Mouse (Mus musculus) adrenal gland, postnatal 14 days (tissue): Measurements from ENCODE around the gene Nav2. TPM values are rescaled to one million over a fixed set of nuclear protein-coding genes. Genes with fewer than 3 reads are reported as not detected.

Source experiments
- DNase-seq: peaks from one replicate; pipeline ENCODE4 v3.0.0; 2021; ENCODE audit warnings: mixed read lengths
- total RNA-seq: library from RNA; stranded (reverse); gene quantifications from 2 replicates; pipeline ENCODE4 v1.2.3, GENCODE M21; 2021

Gene Nav2
- total RNA-seq, 1 experiment from 2014 or later: 14.2 TPM

- no peak for DNase-seq
Observed at GRCm38 (mm10) chr7:49409265-49409664, 500.7 kb downstream of the Nav2 start.

- no peak for DNase-seq
Observed at GRCm38 (mm10) chr7:49410188-49410587, 501.7 kb downstream of the Nav2 start.

DNA sequence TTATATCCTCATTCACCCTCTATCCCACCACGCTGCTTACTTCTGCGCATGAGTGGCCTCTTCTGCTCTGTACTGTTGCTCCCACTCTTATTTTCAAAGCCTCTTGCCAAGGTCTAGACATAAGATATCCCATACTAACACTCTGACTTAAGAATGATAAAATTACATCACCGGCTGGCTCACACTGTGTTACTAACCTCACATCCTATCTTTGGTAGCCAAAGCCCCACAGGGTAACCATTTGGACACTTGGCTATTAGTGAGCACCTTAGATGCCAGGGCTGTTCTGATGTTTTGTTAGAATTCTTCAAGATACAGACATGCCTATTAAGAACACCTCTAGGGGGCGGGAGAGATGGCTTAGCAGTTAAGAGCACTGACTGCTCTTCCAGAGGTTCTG, 502.4 kb downstream of the Nav2 start:
- DNase-seq: no peak

DNA sequence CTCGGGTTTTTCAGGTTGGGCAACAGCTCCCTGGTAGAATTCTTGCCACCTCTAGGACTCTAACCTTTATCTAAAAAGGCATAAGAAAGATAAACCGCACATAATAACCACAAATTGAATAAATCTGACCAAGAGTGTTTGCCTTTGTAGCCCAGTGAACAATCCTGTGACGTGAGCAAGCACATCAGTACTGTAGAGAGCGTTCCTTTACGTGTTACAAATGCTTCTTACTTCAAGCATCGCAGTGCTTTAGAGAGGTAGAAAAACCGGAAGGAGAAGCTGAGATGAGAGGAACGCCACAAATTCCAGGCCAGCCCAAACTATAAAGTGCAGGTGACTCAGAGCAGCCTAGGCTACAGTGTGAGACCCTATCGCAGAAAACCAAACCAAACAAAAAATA, 503.3 kb downstream of the Nav2 start:
- DNase-seq: no peak

DNA sequence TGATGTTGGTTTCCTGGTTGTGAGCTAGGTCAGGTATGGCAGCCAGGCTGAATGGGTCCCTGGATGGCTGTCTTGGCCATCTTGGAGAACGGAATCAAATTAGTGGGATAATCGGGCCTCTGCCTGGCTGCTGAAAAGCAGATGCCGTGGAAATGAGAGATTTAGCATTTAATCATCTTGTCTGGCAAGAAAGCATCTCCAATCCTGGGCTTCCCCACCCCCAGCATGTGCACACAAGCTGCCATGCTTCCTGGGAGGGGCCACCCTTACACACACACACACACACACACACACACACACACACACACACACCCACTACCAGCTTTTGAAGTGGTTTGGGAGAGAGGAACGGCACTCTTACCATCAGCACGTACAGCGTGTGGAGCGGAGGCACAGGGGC, 506.6 kb downstream of the Nav2 start:
- no peak for DNase-seq

DNA sequence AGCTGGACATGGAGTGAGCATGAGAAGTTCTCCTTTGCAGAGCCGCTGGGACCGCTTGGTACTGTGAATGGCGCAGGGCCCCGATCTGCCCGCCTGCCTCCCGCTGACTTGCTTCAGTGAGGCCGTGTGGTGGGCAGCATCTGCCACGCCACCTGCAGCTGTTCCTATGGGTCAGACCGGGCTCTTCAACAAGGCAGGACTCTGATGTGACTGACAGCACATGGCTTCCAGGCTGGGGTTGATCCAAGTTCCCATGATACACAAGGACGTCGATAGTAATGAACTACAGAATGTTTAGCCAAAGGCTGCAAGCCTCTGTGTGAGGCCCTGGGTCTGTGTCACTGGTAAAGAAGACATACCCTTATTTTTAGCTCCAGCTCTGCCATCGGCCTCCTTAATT, 507.2 kb downstream of the Nav2 start:
- no peak for DNase-seq

- no peak for DNase-seq
Observed at GRCm38 (mm10) chr7:49418841-49419240, 510.3 kb downstream of the Nav2 start.

DNA sequence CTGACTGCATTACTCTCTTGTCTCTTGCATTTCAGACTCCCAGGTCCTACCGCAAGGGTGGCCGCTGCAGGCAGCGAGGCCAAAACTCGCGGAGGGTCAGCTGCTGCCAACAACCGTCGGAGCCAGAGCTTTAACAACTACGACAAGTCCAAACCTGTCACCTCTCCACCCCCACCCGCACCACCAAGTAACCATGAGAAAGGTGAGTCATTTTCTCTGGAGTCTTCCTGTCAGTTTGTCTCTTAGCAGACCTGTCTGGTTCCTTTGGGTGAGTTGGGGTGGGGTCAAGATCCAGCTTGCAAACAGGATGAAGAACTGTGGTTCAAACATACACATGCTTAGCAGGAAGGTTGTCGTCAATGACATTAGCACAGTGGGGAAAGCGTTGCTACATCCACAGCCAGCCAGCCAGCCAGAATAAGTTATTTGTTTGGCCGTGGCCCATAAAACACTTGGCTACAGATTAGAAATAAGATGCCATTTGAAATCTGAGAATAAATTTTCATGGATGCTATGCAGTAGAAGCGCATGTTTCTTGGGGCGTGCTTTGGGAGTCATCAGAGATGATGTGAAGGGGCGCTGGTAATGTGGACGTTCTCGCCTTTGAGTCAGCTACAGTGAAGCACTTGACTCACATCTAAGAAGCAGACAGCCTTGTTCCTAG, 511.8 kb downstream of the Nav2 start:
- DNase-seq: peak; percentile 39

DNA sequence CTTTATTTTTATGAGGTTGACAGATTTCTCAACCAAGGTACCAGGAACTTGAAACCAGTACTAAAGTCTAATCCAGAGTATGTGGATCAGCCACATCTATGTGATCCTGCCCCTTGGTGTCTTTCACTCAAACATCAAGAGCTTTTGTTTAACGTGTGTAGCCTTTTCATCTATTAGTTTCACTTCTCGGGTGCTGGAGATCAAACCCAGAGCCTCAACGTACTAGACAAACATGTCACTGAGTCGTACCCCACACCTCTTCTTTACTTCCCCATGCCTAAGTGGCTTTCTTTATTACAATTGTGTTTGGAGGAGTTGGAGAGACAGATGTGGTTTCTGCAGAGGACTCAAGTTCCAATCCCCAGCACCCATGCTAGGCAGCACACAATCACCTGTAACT, 512.7 kb downstream of the Nav2 start:
- DNase-seq: no peak

GRCm38 (mm10) chr7:49423943-49424342, 515.4 kb downstream of the Nav2 start:
- no peak for DNase-seq

DNA sequence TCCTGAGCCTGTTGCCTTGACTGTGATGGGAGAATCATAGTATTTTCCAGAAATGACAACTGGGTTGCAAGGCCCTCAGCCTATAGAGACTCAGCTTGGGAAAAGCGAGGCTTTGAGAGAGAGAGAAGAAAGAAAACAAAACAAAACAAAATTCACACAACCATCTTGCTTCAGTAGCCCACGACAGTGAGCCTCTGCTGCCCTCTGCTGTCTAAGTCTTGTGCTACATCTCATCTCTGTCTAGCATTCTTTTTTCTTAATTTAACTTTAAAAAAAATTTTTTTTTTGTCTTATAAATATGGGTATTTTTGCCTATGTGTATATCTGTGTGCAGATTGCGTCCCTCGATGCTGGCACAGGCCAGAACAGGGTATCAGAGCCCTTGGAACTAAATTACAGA, 517.5 kb downstream of the Nav2 start:
- DNase-seq: peak; percentile 55

DNA sequence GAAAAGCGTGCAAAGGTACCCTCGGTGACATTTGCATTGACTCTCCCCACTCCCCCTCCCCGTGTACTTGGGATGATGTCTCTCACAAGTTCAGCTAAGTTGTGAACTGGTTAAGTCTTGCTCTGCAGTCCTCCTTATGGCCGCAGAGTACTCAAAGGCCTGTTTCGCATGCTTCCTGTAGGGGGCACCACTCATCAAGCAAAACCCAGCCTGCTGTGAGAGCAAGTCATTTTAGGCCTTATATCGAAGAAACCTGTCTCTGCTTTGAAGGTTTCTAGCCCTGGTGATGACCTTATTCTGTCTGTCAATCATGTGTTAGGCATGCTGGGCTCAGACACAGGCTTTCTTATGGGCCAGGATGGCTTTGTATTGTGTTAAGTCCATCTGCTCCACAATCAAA, 519.3 kb downstream of the Nav2 start:
- DNase-seq: peak; percentile 59

GRCm38 (mm10) chr7:49428947-49429346, 520.4 kb downstream of the Nav2 start:
- DNase-seq: no peak

GRCm38 (mm10) chr7:49430808-49431207, 522.3 kb downstream of the Nav2 start:
- DNase-seq: no peak

DNA sequence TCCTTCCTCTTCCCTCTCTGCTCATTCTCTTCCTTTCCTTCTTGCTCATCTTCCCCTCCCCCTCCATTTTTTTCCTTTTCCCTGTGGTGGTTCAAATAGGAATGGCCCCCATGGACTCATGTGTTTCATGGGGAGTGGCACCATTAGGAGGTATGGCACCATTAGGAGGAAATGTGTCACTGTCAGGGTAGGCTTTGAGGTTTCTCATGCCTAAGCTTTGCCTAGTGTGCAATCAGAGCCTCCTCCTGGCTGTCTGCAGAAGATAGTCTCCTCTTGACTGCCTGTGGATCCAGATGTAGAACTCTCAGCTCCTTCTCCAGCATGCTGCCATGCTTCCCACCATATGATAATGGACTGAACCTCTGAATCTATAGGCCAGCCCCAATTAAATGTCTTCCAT, 525.4 kb downstream of the Nav2 start:
- no peak for DNase-seq

DNA sequence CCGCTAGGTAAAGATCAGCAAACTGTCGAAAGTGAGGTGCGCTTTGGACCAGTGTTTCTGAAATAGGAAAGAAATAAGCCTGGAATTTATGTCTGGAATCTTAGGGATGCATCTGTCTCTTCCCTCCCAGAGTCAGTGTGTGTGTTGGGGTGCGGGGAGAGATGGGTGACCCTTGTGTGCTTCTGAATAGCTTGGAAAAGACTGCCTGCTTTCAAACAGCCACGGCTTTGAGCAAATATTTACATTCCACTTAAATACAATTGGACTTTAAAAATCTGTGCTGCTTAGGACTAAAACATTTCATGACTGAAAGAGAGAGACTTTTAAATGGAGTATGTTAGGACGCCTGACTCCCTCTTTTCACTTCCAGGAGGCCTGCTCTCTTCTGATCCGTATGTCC, 528.0 kb downstream of the Nav2 start:
- DNase-seq: no peak

DNA sequence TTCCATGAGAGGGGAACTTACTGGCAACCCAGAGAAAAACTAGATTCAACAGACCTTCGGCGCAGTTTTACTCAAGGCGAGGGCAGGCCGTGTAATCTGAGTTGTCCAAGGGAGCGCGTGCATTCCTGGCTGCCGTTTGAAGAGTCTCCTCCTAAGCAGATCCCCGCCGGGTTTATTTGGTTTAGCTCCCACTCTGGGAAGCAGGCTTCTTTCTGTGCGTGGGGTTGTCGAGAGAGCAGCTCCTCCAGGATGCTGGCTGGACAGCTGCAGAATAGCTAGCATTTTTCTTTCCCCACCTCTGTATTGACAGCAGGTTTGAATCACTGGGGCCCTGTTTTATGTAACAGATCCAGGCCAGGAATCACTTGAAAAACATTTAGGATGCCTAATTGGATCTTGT, 529.4 kb downstream of the Nav2 start:
- no peak for DNase-seq

DNA sequence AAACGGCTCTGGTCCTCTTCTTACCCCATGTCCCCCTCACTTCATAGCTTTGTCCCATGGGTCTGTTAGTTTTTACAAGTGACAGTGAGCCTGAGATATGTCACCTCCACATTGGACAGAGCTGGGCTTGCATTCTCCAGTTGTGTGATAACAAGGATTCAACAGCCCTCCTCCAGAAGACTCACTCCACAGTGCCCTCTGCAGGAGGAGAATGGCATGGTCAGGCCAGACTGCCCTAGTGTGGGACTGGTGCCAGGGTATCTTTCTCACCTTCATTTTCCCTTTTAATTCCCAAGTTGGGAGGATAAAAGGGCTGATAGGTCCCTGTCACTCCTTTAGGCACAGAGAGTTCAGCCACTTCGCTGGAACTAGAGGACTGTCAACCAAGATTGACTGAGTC, 530.6 kb downstream of the Nav2 start:
- peak; percentile 75 for DNase-seq

- no peak for DNase-seq
Observed at GRCm38 (mm10) chr7:49440333-49440969, 531.9 kb downstream of the Nav2 start.

- DNase-seq: no peak
Observed at GRCm38 (mm10) chr7:49442174-49442573, 533.7 kb downstream of the Nav2 start.

DNA sequence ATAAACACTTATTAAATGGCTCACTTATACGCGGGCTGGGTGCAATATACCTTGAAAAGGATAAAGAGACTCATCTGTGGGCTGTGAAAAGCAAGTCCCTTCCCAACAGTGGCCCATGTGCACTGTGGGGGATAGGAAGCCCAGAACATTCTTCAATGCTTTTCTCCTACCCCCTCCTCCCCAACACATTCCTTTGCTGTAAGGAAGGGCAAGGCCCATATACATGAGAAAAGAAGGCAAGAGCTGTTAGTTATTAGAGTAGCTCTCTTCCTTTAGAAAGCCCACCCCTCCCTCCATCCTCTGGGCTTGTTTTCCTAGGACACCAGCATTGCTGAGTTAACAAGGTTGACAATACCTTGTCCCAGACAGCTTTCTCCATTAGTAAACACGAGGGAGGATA, 540.1 kb downstream of the Nav2 start:
- DNase-seq: no peak

- DNase-seq: peak; percentile 65
Observed at GRCm38 (mm10) chr7:49450261-49451141, 542.0 kb downstream of the Nav2 start.

GRCm38 (mm10) chr7:49451240-49451639, 542.7 kb downstream of the Nav2 start:
- peak; percentile 18 for DNase-seq
